28 mouse cellular contexts compared by ENCODE assay signal in the genomic region with DNA sequence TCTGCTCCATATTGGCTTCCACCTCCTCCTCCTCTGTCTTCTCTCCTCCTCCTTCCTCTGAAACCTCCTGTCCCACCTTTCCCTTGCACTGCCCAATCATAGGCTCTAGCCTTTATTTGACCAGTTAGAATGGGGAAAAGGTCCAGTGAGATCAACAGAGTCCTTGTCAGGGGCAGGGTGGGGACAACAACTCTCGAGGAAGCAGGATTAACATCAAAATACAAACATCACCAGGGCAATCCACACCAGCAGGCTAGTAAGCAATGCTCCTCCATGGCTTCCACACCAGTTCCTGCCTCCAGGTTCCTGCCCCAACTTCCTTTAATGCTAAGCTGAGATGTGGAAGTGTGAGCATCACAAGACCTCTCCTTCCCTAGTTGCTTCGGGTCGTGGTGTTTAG. TPM values are rescaled to one million over a fixed set of nuclear protein-coding genes. Genes with fewer than 3 reads are reported as not detected.
A peak's percentile ranks its signal among the peaks of the same experiment; 100 is the strongest.
DNase-seq lines count a peak whose midpoint lies in the region; ATAC-seq lines count a peak whose summit lies in the region.
"Had no signal": no experiment of that assay in that cellular context is flagged by ENCODE, and none has a peak within 500 bp of the region (broad histone marks: within the 10 kb centered on the region; RNA-seq: fewer than 3 reads in every experiment).

No protein-coding gene starts in this region.

- H3K9ac ChIP-seq in forebrain, embryonic 15.5 days (replicated peaks): no peak overlapping the region
- H3K9ac ChIP-seq: embryonic facial prominence, embryonic 12.5 days; embryonic facial prominence, embryonic 15.5 days; heart, embryonic 12.5 days; heart, embryonic 15.5 days; hindbrain, embryonic 13.5 days; intestine, embryonic 15.5 days had no signal

- H3K27ac ChIP-seq in macrophage: peak overlapping the region; percentile 38
- no peak overlapping the region for H3K27ac ChIP-seq in forebrain, embryonic 15.5 days (replicated peaks)
- H3K27ac ChIP-seq: embryonic facial prominence, embryonic 12.5 days; embryonic facial prominence, embryonic 15.5 days; heart, adult 2 months; heart, embryonic 15.5 days; hindbrain, embryonic 10.5 days; hindbrain, embryonic 13.5 days; intestine, embryonic 15.5 days had no signal

- H3K4me3 ChIP-seq in macrophage (ENCODE audit: inconsistent target): no peak overlapping the region
- H3K4me3 ChIP-seq in forebrain, embryonic 15.5 days: no peak overlapping the region
- H3K4me3 ChIP-seq: embryonic facial prominence, embryonic 12.5 days; embryonic facial prominence, embryonic 15.5 days; heart, adult 2 months; heart, embryonic 12.5 days; heart, embryonic 15.5 days; hindbrain, embryonic 10.5 days; hindbrain, embryonic 13.5 days; intestine, embryonic 15.5 days had no signal

- H3K4me2 ChIP-seq in forebrain, embryonic 15.5 days (replicated peaks): no peak overlapping the region
- H3K4me2 ChIP-seq: embryonic facial prominence, embryonic 12.5 days; embryonic facial prominence, embryonic 15.5 days; heart, embryonic 12.5 days; heart, embryonic 15.5 days; hindbrain, embryonic 13.5 days; intestine, embryonic 15.5 days had no signal

- H3K4me1 ChIP-seq in forebrain, embryonic 15.5 days: no peaks in the 10 kb centered on the region

- peak; percentile 97 for DNase-seq in ES-CJ7 (ENCODE audit: low read depth, low spot score)
- DNase-seq in WW6 (ENCODE audit: low read depth, low spot score): peak; percentile 74
- no peak for DNase-seq in cerebellum, postnatal 36 days
- no peak for DNase-seq in gastrocnemius, postnatal 25 days
- DNase-seq: adrenal gland, postnatal 10 days; cerebellum, adult 11-12 months; cerebellum, adult 8-10 months; cerebellum, postnatal 10 days; gastrocnemius, postnatal 36 days; heart, adult 2 months; heart, postnatal 10 days; heart, postnatal 36 days; kidney, adult 11 months; kidney, adult 8-10 months had no signal

- H3K79me2 ChIP-seq in macrophage (ENCODE audit: inconsistent target): no peaks in the 10 kb centered on the region

- no peak for ATAC-seq in forebrain, embryonic 15.5 days (replicated peaks)
- ATAC-seq: activated CD4-positive, CD25-positive, alpha-beta regulatory T cell, adult 4 months; CD4-positive, CD25-positive, alpha-beta regulatory T cell, adult 4 months; forebrain, embryonic 14.5 days; hindbrain, embryonic 16.5 days; intestine, embryonic 15.5 days had no signal

- no peaks in the 10 kb centered on the region for H3K9me3 ChIP-seq in forebrain, embryonic 15.5 days
- H3K9me3 ChIP-seq: embryonic facial prominence, embryonic 12.5 days; embryonic facial prominence, embryonic 15.5 days; heart, embryonic 12.5 days; heart, embryonic 15.5 days; hindbrain, embryonic 10.5 days; hindbrain, embryonic 13.5 days; intestine, embryonic 15.5 days had no signal

- no peaks in the 10 kb centered on the region for H3K27me3 ChIP-seq in forebrain, embryonic 15.5 days
- H3K27me3 ChIP-seq: embryonic facial prominence, embryonic 12.5 days; embryonic facial prominence, embryonic 15.5 days; heart, embryonic 12.5 days; heart, embryonic 15.5 days; hindbrain, embryonic 13.5 days; intestine, embryonic 15.5 days had no signal

- H3K36me3 ChIP-seq in macrophage (ENCODE audit: inconsistent target): peaks cover 6% of the 10 kb centered on the region
- no peaks in the 10 kb centered on the region for H3K36me3 ChIP-seq in forebrain, embryonic 15.5 days
- H3K36me3 ChIP-seq: embryonic facial prominence, embryonic 12.5 days; heart, embryonic 15.5 days had no signal

- 26% methylated on average over 3 of the region's 3 CpGs for WGBS in macrophage (ENCODE audit: missing documents)
- 86% methylated on average over 3 of the region's 3 CpGs for WGBS in forebrain, embryonic 15.5 days

RNA-seq across cellular contexts. Expression of gene Fbxw10, which starts 1.1 kb away (rescaled TPM):
- total RNA-seq in macrophage (2018; cell fraction: chromatin; rRNA removed): 10 to 100 TPM in 2 of 26 experiments, 1 to 10 TPM in 23, under 1 TPM in 1; 0.67 to 10.9 (median 5.8) TPM
- 1 to 10 TPM in 7 of 26 experiments, under 1 TPM in 19; 0.33 to 1.8 (median 0.85) TPM for total RNA-seq in macrophage (2018; cell fraction: cytosol; rRNA removed)
- total RNA-seq in macrophage (2018; cell fraction: nucleus; rRNA removed): 1 to 10 TPM in 23 of 26 experiments, under 1 TPM in 3; 0.77 to 7.4 (median 3.6) TPM
- 0.35 to 1.5 TPM (median 1.1 TPM) in 3 replicates for polyA plus RNA-seq in macrophage (2018)
- total RNA-seq in gastrocnemius, postnatal 25 days (2021): under 1 TPM; 0.10 to 0.21 TPM
- 0.28 and 0.52 TPM in 2 replicates for polyA plus RNA-seq in forebrain, embryonic 15.5 days (2015; fragmentation: Nextera tagmentation; extraction: Ambion mirVana)

RNA-seq across cellular contexts. Expression of gene Trim16, which starts 25.7 kb away (rescaled TPM):
- 10 to 100 TPM in 2 of 26 experiments, 1 to 10 TPM in 24; 1.3 to 17.4 (median 5.9) TPM for total RNA-seq in macrophage (2018; cell fraction: chromatin; rRNA removed)
- total RNA-seq in macrophage (2018; cell fraction: cytosol; rRNA removed): 1 to 10 TPM; 1.2 to 8.5 (median 2.8) TPM
- 10 to 100 TPM in 2 of 26 experiments, 1 to 10 TPM in 24; 1.2 to 15.1 (median 4.2) TPM for total RNA-seq in macrophage (2018; cell fraction: nucleus; rRNA removed)
- polyA plus RNA-seq in macrophage (2018): 2.5 to 6.9 TPM (median 4.4 TPM) in 3 replicates
- 10 to 100 TPM; 31.4 to 37.4 TPM for total RNA-seq in gastrocnemius, postnatal 25 days (2021)
- polyA plus RNA-seq in forebrain, embryonic 15.5 days (2015; fragmentation: Nextera tagmentation; extraction: Ambion mirVana): 3.9 TPM in 2 replicates

RNA-seq across cellular contexts. Expression of gene Tvp23b, which starts 33.5 kb away (rescaled TPM):
- total RNA-seq in macrophage (2018; cell fraction: chromatin; rRNA removed): 10 to 100 TPM in 12 of 26 experiments, 1 to 10 TPM in 14; 3.4 to 27.1 (median 9.2) TPM
- 10 to 100 TPM; 10.0 to 22.4 (median 16.4) TPM for total RNA-seq in macrophage (2018; cell fraction: cytosol; rRNA removed)
- total RNA-seq in macrophage (2018; cell fraction: nucleus; rRNA removed): 10 to 100 TPM in 17 of 26 experiments, 1 to 10 TPM in 9; 5.8 to 30.7 (median 11.2) TPM
- 19.2 to 26.5 TPM (median 25.1 TPM) in 3 replicates for polyA plus RNA-seq in macrophage (2018)
- total RNA-seq in gastrocnemius, postnatal 25 days (2021): 1 to 10 TPM; 6.7 to 8.0 TPM
- 51.3 and 59.1 TPM in 2 replicates for polyA plus RNA-seq in forebrain, embryonic 15.5 days (2015; fragmentation: Nextera tagmentation; extraction: Ambion mirVana)

RNA-seq across cellular contexts. Expression of gene Zfp286, which starts 56.5 kb away (rescaled TPM):
- total RNA-seq in macrophage (2018; cell fraction: chromatin; rRNA removed): 1 to 10 TPM in 7 of 26 experiments, under 1 TPM in 6, not detected in 13; 0.43 to 3.3 (median 1.2) TPM
- under 1 TPM in 24 of 26 experiments, not detected in 2; 0.06 to 0.70 (median 0.31) TPM for total RNA-seq in macrophage (2018; cell fraction: cytosol; rRNA removed)
- 1 to 10 TPM in 8 of 26 experiments, under 1 TPM in 6, not detected in 12; 0.24 to 1.7 (median 1.0) TPM for total RNA-seq in macrophage (2018; cell fraction: nucleus; rRNA removed)
- 0.20 to 0.69 TPM (median 0.42 TPM) in 3 replicates for polyA plus RNA-seq in macrophage (2018)
- 1 to 10 TPM in 1 of 2 experiments, under 1 TPM in 1; 0.95 to 1.1 TPM for total RNA-seq in gastrocnemius, postnatal 25 days (2021)
- polyA plus RNA-seq in forebrain, embryonic 15.5 days (2015; fragmentation: Nextera tagmentation; extraction: Ambion mirVana): 40.1 and 41.8 TPM in 2 replicates
- polyA plus RNA-seq: C2C12 had no signal

Comparison
In these comparisons a context has a peak if more than half of its experiments do, and no peak if none do; other contexts are left out.
1. DNase-seq: peak in ES-CJ7 (single experiment) and WW6 (single experiment); none in cerebellum, postnatal 36 days (0 of 2) and gastrocnemius, postnatal 25 days (single experiment).